Mouse (Mus musculus): ENCODE measurements around the gene Ybx1. TPM values are rescaled to one million over a fixed set of nuclear protein-coding genes. Genes with fewer than 3 reads are reported as not detected.

Gene Ybx1
- polyA plus RNA-seq, 1 experiment from 2014 or later, result 1,250 TPM

GRCm38 (mm10) chr4:119238661-119239060 lies 55.7 kb downstream of the Ybx1 start:
- H3K27me3 ChIP-seq (ENCODE audit: control insufficient read depth, insufficient read depth, low read length), result no peaks in the 10 kb centered on the region
- H3K4me3 ChIP-seq (ENCODE audit: low read depth, low read length), result no peak overlapping the region
- no peak overlapping the region for H3K9ac ChIP-seq (ENCODE audit: low read length)
- DNase-seq (ENCODE audit: low spot score), result no peak
- no peak overlapping the region for H3K27ac ChIP-seq (ENCODE audit: low read depth, low read length)
- H3K36me3 ChIP-seq (ENCODE audit: control insufficient read depth, insufficient read depth, low read length), result peaks cover 5% of the 10 kb centered on the region; the same call in 1 of the 2 replicates
- ATAC-seq (ENCODE audit: insufficient read depth, low FRiP score, low TSS enrichment), result no peak
- H3K4me2 ChIP-seq (ENCODE audit: low read depth), result no peak overlapping the region
- H3K4me1 ChIP-seq (ENCODE audit: control insufficient read depth, insufficient read depth, low read length), result no peaks in the 10 kb centered on the region
- 80% methylated on average over 3 of the region's 3 CpGs for WGBS
- H3K9me3 ChIP-seq (ENCODE audit: control insufficient read depth, low read length), result no peaks in the 10 kb centered on the region

DNA sequence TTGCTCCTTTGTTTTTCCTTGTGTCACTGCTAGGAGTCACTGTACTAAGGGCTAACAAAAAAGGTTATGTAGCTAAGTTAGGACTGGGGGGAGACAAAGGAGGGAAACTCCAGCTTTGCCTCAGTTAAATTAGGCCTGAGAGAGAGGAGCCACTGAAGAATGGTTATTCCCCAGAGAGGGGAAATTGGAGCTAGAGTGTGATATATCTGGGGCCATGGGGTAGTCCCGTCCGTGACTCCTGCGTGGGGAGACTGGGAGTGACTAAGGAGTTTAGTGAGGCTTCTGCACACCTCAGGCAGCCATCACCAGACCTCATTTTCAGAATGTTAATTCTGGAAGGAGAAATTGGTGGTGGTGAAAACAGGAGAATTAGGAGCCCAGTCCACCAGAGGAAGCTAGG lies 60.1 kb downstream of the Ybx1 start:
- H3K27ac ChIP-seq (ENCODE audit: low read depth, low read length), result no peak overlapping the region
- 76% methylated on average over 3 of the region's 3 CpGs for WGBS
- no peaks in the 10 kb centered on the region for H3K9me3 ChIP-seq (ENCODE audit: control insufficient read depth, low read length)
- H3K4me3 ChIP-seq (ENCODE audit: low read depth, low read length), result no peak overlapping the region
- H3K4me2 ChIP-seq (ENCODE audit: low read depth), result peak overlapping the region; percentile 87
- H3K36me3 ChIP-seq (ENCODE audit: control insufficient read depth, insufficient read depth, low read length), result no peaks in the 10 kb centered on the region; the same call in 1 of the 2 replicates
- ATAC-seq (ENCODE audit: insufficient read depth, low FRiP score, low TSS enrichment), result no peak
- no peaks in the 10 kb centered on the region for H3K4me1 ChIP-seq (ENCODE audit: control insufficient read depth, insufficient read depth, low read length)
- no peaks in the 10 kb centered on the region for H3K27me3 ChIP-seq (ENCODE audit: control insufficient read depth, insufficient read depth, low read length)
- DNase-seq (ENCODE audit: low spot score), result no peak
- no peak overlapping the region for H3K9ac ChIP-seq (ENCODE audit: low read length)

- peak overlapping the region; percentile 90 for H3K4me3 ChIP-seq (ENCODE audit: low read depth, low read length)
- no peaks in the 10 kb centered on the region for H3K27me3 ChIP-seq (ENCODE audit: control insufficient read depth, insufficient read depth, low read length)
- peak; percentile 10; the same call in 1 of the 2 replicates for ATAC-seq (ENCODE audit: insufficient read depth, low FRiP score, low TSS enrichment)
- no peaks in the 10 kb centered on the region for H3K9me3 ChIP-seq (ENCODE audit: control insufficient read depth, low read length)
- WGBS, result under 1% methylated on average over 36 of the region's 36 CpGs
- H3K9ac ChIP-seq (ENCODE audit: low read length), result peak overlapping the region; percentile 73
- H3K27ac ChIP-seq (ENCODE audit: low read depth, low read length), result no peak overlapping the region
- no peaks in the 10 kb centered on the region for H3K4me1 ChIP-seq (ENCODE audit: control insufficient read depth, insufficient read depth, low read length)
- H3K36me3 ChIP-seq (ENCODE audit: control insufficient read depth, insufficient read depth, low read length), result no peaks in the 10 kb centered on the region; the same call in 1 of the 2 replicates
- peak; percentile 73 for DNase-seq (ENCODE audit: low spot score)
- peak overlapping the region; percentile 87 for H3K4me2 ChIP-seq (ENCODE audit: low read depth)
Observed at GRCm38 (mm10) chr4:119233256-119233901, 61.0 kb downstream of the Ybx1 start.

- H3K4me2 ChIP-seq (ENCODE audit: low read depth), result peak within 1 kb of the TSS; percentile 87
- DNase-seq (ENCODE audit: low spot score) (peak; percentile 98), ATAC-seq (ENCODE audit: insufficient read depth, low FRiP score, low TSS enrichment) (peak; percentile 97)
Observed at GRCm38 (mm10) chr4:119232410-119233255, 61.8 kb downstream of the Ybx1 start, which contains the start of the genes AU022252 and P3h1. TSS of gene AU022252 (minus strand) at chr4:119232712. TSS of gene P3h1 (plus strand) at chr4:119232915.

More at GRCm38 (mm10) chr4:119232410-119233255, 61.8 kb downstream of the Ybx1 start, which contains the start of the genes AU022252 and P3h1:
- Histone ChIP-seq H3K36me3 (ENCODE audit: control insufficient read depth, insufficient read depth, low read length) (no peaks in the 10 kb centered on the region; the same call in 1 of the 2 replicates), H3K9ac (ENCODE audit: low read length) (peak within 1 kb of the TSS; percentile 86), H3K4me1 (ENCODE audit: control insufficient read depth, insufficient read depth, low read length) (no peaks in the 10 kb centered on the region), H3K27ac (ENCODE audit: low read depth, low read length) (0 out of 2 replicates have a peak within 1 kb of the TSS, but pooled peaks have one; percentile 14), H3K27me3 (ENCODE audit: control insufficient read depth, insufficient read depth, low read length) (no peaks in the 10 kb centered on the region), H3K9me3 (ENCODE audit: control insufficient read depth, low read length) (no peaks in the 10 kb centered on the region), H3K4me3 (ENCODE audit: low read depth, low read length) (peak within 1 kb of the TSS; percentile 90)
- under 1% methylated on average over 70 of the region's 71 CpGs for WGBS

Other genes with a start within 250 kb of the Ybx1 start
- 151 and 162 TPM in 2 replicates for gene Slc2a1, start 185.9 kb downstream of the Ybx1 start, polyA plus RNA-seq (2014; fragmentation: Nextera tagmentation; extraction: Ambion mirVana)
- 9.7 and 11.4 TPM in 2 replicates for gene Zfp691, start 120.4 kb downstream of the Ybx1 start, polyA plus RNA-seq (2014; fragmentation: Nextera tagmentation; extraction: Ambion mirVana)
- 6.4 and 8.2 TPM in 2 replicates for gene Ermap, start 104.6 kb downstream of the Ybx1 start, polyA plus RNA-seq (2014; fragmentation: Nextera tagmentation; extraction: Ambion mirVana)
- gene Svbp, start 99.3 kb downstream of the Ybx1 start, polyA plus RNA-seq (2014; fragmentation: Nextera tagmentation; extraction: Ambion mirVana), result 172 and 179 TPM in 2 replicates
- gene Tmem269, start 76.4 kb downstream of the Ybx1 start, polyA plus RNA-seq (2014; fragmentation: Nextera tagmentation; extraction: Ambion mirVana), result not detected in 2 replicates
- gene AU022252, start 61.9 kb downstream of the Ybx1 start, polyA plus RNA-seq (2014; fragmentation: Nextera tagmentation; extraction: Ambion mirVana), result 40.5 and 44.1 TPM in 2 replicates
- 20.5 and 21.3 TPM in 2 replicates for gene P3h1, start 61.7 kb downstream of the Ybx1 start, polyA plus RNA-seq (2014; fragmentation: Nextera tagmentation; extraction: Ambion mirVana)
- gene Cldn19, start 39.2 kb downstream of the Ybx1 start, polyA plus RNA-seq (2014; fragmentation: Nextera tagmentation; extraction: Ambion mirVana), result 0.19 TPM in 1 of 2 replicates, not detected in the other
- 106 and 111 TPM in 2 replicates for gene Ppih, start 25.9 kb upstream of the Ybx1 start, polyA plus RNA-seq (2014; fragmentation: Nextera tagmentation; extraction: Ambion mirVana)
- 10.6 and 13.3 TPM in 2 replicates for gene Ccdc30, start 120.9 kb upstream of the Ybx1 start, polyA plus RNA-seq (2014; fragmentation: Nextera tagmentation; extraction: Ambion mirVana)
- 25.0 and 25.5 TPM in 2 replicates for gene Ppcs, start 127.8 kb upstream of the Ybx1 start, polyA plus RNA-seq (2014; fragmentation: Nextera tagmentation; extraction: Ambion mirVana)
- gene Zmynd12, start 128.2 kb upstream of the Ybx1 start, polyA plus RNA-seq (2014; fragmentation: Nextera tagmentation; extraction: Ambion mirVana), result not detected in 2 replicates
- 9.5 and 9.6 TPM in 2 replicates for gene Rimkla, start 198.0 kb upstream of the Ybx1 start, polyA plus RNA-seq (2014; fragmentation: Nextera tagmentation; extraction: Ambion mirVana)
- 21.4 and 22.6 TPM in 2 replicates for gene Foxj3, start 242.4 kb upstream of the Ybx1 start, polyA plus RNA-seq (2014; fragmentation: Nextera tagmentation; extraction: Ambion mirVana)
- gene Frg2f1, start 244.9 kb upstream of the Ybx1 start, polyA plus RNA-seq (2014; fragmentation: Nextera tagmentation; extraction: Ambion mirVana), result 2.3 and 3.0 TPM in 2 replicates